Mouse (Mus musculus): ENCODE data around the gene Jak1.

Jak1 gene

DNA sequence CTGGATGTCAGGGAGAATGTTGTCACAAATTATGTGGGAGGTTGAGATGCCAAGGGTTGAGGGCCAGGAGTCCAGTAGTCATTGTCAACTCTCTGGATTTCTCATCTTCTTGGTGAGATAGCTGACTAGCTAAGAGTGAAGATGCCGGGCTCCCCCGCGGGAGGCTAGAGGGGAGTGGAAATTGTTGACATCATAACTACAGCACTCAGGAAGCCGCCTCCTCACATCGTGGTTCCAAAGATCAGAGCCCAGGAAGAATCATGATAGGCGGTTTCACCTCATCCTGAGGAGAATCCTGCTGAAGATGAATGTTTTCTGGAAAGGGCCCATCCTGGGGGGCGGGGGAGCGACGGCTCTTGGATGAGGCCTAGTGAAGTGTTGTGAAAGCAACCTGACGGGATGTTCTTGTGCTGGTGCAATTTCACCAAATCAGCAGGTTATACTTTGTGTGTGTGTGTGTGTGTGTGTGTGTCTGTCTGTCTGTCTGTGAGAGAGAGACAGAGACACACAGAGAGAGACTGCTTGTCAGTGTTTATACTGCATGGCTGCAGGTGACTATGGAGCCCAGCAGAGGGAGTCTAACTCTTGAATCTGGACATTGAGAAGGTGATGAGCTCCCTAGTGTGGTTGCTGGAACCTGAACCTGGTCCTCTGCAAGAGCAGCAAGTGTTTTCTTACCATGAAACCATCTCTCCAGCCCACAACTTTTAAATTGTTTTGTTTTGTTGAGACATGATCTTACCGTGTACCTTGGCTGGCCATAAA is 118.0 kb downstream of the Jak1 start:
- DNase-seq (ENCODE audit: low read depth, low spot score): peak; percentile 51

DNA sequence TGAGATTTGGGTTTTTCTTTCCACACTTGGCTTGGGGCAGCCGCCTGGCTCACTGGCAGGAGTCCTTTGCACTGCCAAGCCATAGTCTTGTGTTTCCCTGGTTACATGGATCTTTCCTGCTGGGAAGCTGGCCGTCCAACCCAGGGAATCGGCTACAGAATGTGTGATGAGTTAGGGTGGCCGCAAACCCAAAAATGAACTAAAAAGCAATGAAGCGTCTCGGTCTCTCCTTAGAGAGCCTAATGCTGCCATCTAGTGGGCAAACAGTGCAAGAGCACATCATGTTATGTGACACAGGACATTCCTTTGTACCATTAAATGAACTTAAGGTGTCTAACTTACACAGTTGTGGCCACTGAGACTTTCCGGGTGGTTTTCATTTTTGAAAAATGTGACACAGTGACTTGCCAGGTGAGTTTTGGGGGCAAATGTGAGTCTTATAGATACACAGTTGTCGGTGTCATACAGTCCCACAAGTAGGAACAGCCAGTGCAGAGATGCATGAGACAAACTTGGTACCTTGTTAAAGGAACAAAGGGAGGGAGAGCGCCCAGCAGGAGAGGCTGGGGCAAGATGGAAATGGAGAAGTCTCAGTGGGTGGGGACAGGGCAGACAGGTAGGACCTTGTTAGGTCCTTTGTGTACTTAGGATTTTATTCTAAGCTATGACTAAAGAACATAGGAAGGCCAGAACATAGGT is 118.9 kb downstream of the Jak1 start:
- DNase-seq (ENCODE audit: low read depth, low spot score): peak; percentile 74

DNA sequence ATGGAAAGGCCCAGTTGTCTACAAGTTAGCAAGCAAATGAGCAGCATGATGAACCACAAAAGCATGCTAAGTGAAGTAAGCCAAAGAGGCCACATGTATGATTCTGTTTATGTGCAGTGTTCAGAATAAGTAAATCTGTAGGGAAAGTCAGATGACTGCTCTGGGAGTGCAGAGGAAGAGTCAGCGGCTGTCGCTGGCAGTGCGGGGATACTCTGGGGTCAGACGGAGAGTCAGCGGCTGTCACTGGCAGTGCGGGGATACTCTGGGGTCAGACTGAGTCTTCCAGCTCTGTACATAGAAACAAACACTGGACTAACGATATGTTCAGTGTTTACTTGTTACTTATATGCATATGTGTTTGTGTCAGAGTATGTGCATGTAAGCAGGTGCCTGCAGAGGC is 120.3 kb downstream of the Jak1 start:
- DNase-seq (ENCODE audit: low read depth, low spot score): no peak

DNA sequence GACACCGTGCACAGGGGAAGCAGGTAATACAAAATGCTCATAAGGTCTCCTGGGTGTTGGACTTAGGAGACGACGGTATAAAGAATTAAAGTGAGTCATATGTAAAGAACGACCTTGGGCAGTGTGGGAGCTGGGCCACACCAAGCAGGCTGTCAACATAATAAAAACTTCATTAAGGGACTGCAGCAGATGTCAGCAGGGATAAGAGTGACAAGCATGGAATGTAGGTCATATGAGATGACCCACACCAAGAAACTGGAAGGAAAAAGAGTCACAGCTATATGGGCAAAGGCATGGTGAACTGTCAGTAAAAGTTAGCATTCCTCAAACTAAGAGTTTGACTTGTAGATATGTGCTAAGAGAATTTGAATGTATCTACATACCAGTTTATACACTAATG is 120.7 kb downstream of the Jak1 start:
- no peak for DNase-seq (ENCODE audit: low read depth, low spot score)

DNA sequence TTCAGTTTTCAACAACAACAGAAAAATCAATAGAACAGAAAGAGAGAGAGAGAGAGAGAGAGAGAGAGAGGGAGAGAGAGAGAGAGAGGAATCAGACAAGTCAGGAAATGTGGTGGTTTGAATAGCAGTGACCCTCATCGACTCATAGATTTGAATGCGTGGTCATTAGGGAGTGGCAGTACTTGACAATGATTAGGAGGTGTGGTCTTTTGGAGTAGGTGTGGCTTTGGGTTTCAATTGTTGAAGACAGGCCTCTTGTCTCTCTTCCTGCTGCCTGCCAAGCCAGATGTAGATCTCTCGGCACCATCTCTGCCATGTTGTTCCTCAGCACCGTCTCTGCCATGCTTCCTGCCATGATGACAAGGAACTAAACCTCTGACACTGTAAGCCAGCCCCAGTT is 121.2 kb downstream of the Jak1 start:
- peak; percentile 16 for DNase-seq (ENCODE audit: low read depth, low spot score)

DNA sequence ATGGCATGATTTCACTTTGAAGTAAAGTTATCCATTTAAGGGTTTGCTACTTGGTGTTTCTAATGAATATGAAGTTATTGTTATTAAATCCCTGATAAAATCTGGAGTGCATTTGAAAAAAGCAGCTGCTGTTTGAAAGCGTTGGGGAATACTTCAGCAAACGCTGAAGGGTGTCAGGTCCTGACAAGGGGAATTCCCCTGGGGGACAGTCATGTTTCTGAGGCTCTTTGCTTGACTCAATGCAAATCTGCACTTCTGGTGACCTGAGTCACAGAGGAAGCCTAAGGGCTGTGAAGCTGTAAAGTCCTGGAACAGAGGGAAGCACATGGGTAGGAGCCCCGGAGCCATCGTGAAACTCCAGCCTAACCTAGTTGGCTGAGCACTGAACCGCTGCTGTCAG is 123.3 kb downstream of the Jak1 start:
- no peak for DNase-seq (ENCODE audit: low read depth, low spot score)

DNA sequence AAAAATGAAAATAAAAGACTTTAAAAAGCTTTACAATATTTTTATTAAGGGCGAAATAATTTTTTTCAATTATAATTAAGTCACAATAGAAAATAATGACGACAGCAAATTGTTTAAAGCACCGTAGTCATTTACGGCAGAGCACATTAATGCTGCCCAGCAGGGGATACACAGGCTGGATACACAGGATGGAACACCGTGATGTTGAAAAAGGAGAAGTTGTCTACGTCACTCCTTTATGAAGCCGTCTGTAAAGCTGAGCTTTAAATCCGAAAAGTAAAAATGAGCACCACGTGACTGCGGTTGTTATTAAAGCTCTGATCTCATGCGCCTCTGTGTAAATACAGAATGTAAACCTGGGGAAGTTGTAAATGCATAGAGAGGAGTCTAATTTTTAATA is 127.1 kb downstream of the Jak1 start:
- DNase-seq (ENCODE audit: low read depth, low spot score): no peak

DNA sequence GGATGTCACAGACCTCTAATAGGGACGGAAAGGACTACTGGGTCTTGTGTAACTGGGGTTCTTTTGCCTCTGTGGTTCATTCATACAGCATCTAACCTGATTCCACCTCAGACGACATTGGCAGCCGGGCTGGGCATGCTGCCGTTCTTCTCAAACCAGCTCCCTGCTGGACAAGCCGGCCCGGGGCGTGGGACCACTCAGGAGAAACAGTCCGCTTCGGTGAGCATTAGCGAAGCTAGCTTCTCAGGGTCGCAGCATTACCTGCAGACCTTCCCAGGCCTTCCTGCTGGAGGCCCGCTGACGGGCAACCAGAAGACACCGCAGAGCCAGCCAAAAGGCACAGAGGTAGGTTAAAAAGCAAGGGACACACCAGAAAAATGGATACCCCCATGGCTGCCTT is 129.2 kb downstream of the Jak1 start:
- DNase-seq (ENCODE audit: low read depth, low spot score): no peak

DNA sequence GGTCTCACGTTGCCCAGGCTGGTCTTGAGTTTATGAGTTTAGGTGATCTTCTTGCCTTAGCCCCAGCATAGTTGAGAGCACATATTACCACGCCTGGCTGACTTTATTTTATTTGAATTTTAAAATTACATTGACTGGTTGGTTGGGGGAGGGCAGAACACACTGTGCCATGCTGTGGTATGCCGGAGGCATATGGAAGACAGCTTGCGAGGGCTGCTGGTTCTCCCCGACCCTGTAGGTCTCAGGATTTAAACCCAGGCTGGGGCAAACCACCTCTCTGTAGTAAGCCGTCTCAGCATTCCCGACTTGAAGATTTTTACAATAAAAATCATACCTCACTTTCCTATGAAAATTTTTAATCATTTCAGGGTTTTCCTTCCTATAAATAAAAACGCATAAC is 130.1 kb downstream of the Jak1 start:
- no peak for DNase-seq (ENCODE audit: low read depth, low spot score)

DNA sequence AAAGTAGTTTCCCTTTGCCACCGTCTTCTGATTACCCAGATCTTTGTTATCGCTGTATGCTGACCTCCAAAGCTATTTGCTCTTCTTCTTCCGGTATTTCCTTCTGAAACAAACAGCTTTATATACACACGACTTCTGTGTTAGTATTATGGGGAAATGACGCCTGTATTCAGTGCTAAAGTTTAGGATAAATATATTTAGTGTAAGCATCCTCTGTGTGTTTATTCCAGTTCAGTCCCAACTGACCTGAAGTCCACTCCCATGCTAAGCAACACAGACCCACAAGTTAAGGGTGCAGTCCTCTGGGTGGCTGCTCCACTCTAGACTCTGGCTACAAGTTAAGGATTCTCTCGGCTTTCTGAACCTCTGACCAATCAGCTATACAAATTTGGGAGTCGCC is 144.1 kb downstream of the Jak1 start:
- no peak for DNase-seq (ENCODE audit: low read depth, low spot score)

DNA sequence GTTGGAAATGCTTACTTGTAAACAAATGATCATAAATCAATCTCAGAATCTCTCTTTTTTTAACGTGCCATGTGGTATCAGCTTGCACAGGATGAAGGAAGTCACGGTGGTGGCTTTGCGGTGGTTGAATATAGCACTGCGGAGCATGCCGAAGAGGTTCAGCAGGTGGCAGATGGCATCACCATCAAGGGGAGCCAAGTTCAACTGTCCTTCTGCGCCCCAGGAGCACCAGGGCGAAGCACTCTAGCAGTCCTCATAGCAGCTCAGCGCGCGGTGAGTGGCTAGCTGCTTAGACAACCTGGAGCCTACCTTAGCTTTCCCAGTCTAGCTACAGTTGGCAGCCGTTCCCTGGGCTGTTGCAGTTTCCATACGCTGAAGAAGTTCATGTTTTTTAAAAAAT is 158.0 kb downstream of the Jak1 start:
- DNase-seq (ENCODE audit: low read depth, low spot score): no peak
